Mouse (Mus musculus) lung, postnatal 25 days (tissue): ENCODE data around the gene Dop1a.
A peak's percentile ranks its signal among the peaks of the same experiment; 100 is the strongest.

Experiments used
- DNase-seq: peaks from one replicate; pipeline ENCODE4 v3.0.0; 2022; ENCODE audit warnings: low spot score

Gene Dop1a

GRCm38 (mm10) chr9:86466990-86467870 lies at the start of gene Dop1a:
TSS of gene Dop1a (plus strand) at chr9:86467154.
- DNase-seq: peak; percentile 88

- no peak for DNase-seq
These were observed 49.0 kb upstream of the Dop1a start for GRCm38 (mm10) chr9:86417971-86418370.

GRCm38 (mm10) chr9:86419366-86419765 lies 47.6 kb upstream of the Dop1a start:
- no peak for DNase-seq

GRCm38 (mm10) chr9:86423331-86423730 lies 43.6 kb upstream of the Dop1a start:
- DNase-seq: no peak

GRCm38 (mm10) chr9:86435510-86435909 lies 31.4 kb upstream of the Dop1a start:
- no peak for DNase-seq

- no peak for DNase-seq
These were observed 30.3 kb upstream of the Dop1a start for GRCm38 (mm10) chr9:86436608-86437007.

- no peak for DNase-seq
These were observed 28.5 kb upstream of the Dop1a start for GRCm38 (mm10) chr9:86438337-86439009.

- no peak for DNase-seq
These were observed 24.7 kb upstream of the Dop1a start for GRCm38 (mm10) chr9:86442248-86442647.

- no peak for DNase-seq
These were observed 20.1 kb upstream of the Dop1a start for GRCm38 (mm10) chr9:86446847-86447246.

- no peak for DNase-seq
These were observed 19.5 kb upstream of the Dop1a start for GRCm38 (mm10) chr9:86447431-86447830.

- DNase-seq: peak; percentile 66
These were observed 17.4 kb upstream of the Dop1a start for GRCm38 (mm10) chr9:86449581-86449980.

- no peak for DNase-seq
These were observed 15.9 kb upstream of the Dop1a start for GRCm38 (mm10) chr9:86451094-86451493.

- peak; percentile 34 for DNase-seq
These were observed 15.3 kb upstream of the Dop1a start for GRCm38 (mm10) chr9:86451617-86452016.

GRCm38 (mm10) chr9:86453626-86454025 lies 13.3 kb upstream of the Dop1a start:
- DNase-seq: no peak

GRCm38 (mm10) chr9:86464151-86465105 lies 2.5 kb upstream of the Dop1a start, which contains the start of gene Ube2cbp:
TSS of gene Ube2cbp (minus strand) at chr9:86464950.
- peak; percentile 79 for DNase-seq

GRCm38 (mm10) chr9:86475956-86476355 lies 9.0 kb downstream of the Dop1a start:
- no peak for DNase-seq

- DNase-seq: no peak
These were observed 9.8 kb downstream of the Dop1a start for GRCm38 (mm10) chr9:86476763-86477162.

- DNase-seq: no peak
These were observed 11.6 kb downstream of the Dop1a start for GRCm38 (mm10) chr9:86478414-86479093.

- DNase-seq: no peak
These were observed 15.3 kb downstream of the Dop1a start for GRCm38 (mm10) chr9:86482236-86482635.

- no peak for DNase-seq
These were observed 24.8 kb downstream of the Dop1a start for GRCm38 (mm10) chr9:86491740-86492139.

- no peak for DNase-seq
These were observed 29.3 kb downstream of the Dop1a start for GRCm38 (mm10) chr9:86496261-86496660.
